Mouse (Mus musculus): ENCODE data around the gene Cel. TPM values are rescaled to one million over a fixed set of nuclear protein-coding genes. Genes with fewer than 3 reads are reported as not detected.

Gene Cel
- polyA plus RNA-seq, 2 experiments from 2014 or later = not detected

GRCm38 (mm10) chr2:28536766-28537633 lies 26.2 kb downstream of the Cel start:
- ATAC-seq = no peak

GRCm38 (mm10) chr2:28536166-28536565 lies 27.0 kb downstream of the Cel start:
- no peak for ATAC-seq

- ATAC-seq = no peak
Observed at GRCm38 (mm10) chr2:28535650-28536049, 27.6 kb downstream of the Cel start.

- no peak for ATAC-seq
Observed at GRCm38 (mm10) chr2:28535263-28535540, 28.0 kb downstream of the Cel start.

- ATAC-seq = no peak
Observed at GRCm38 (mm10) chr2:28534436-28535262, 28.6 kb downstream of the Cel start.

GRCm38 (mm10) chr2:28533901-28534435 lies 29.2 kb downstream of the Cel start:
- ATAC-seq = no peak

- peak; percentile 89 for ATAC-seq
Observed at GRCm38 (mm10) chr2:28532938-28533771, 30.0 kb downstream of the Cel start.

- ATAC-seq = no peak
Observed at GRCm38 (mm10) chr2:28530311-28530710, 32.9 kb downstream of the Cel start.

- ATAC-seq = no peak
Observed at GRCm38 (mm10) chr2:28529856-28530255, 33.3 kb downstream of the Cel start.

GRCm38 (mm10) chr2:28528354-28528730 lies 34.9 kb downstream of the Cel start:
- no peak for ATAC-seq

GRCm38 (mm10) chr2:28527436-28528353 lies 35.5 kb downstream of the Cel start:
- no peak for ATAC-seq

GRCm38 (mm10) chr2:28525943-28526876 lies 37.0 kb downstream of the Cel start:
- ATAC-seq = peak; percentile 65

GRCm38 (mm10) chr2:28525219-28525942 lies 37.8 kb downstream of the Cel start:
- ATAC-seq = peak; percentile 73

- no peak for ATAC-seq
Observed at GRCm38 (mm10) chr2:28524406-28524805, 38.8 kb downstream of the Cel start.

- no peak for ATAC-seq
Observed at GRCm38 (mm10) chr2:28523643-28524117, 39.5 kb downstream of the Cel start.

- no peak for ATAC-seq
Observed at GRCm38 (mm10) chr2:28522166-28522565, 41.0 kb downstream of the Cel start.

- ATAC-seq = no peak
Observed at GRCm38 (mm10) chr2:28521571-28522151, 41.5 kb downstream of the Cel start.

GRCm38 (mm10) chr2:28520581-28520980 lies 42.6 kb downstream of the Cel start:
- no peak for ATAC-seq

- peak; percentile 78 for ATAC-seq
Observed at GRCm38 (mm10) chr2:28518231-28518630, 45.0 kb downstream of the Cel start.

All from activated CD4-positive, CD25-positive, alpha-beta regulatory T cell, adult 4 months (primary cell).